Comparison of ENCODE assay signal across 8 mouse cellular contexts in genomic region chr12:86810725-86811444, GRCm38 (mm10).
DNase-seq lines count a peak whose midpoint lies in the region; ATAC-seq and TF ChIP-seq lines count a peak whose summit lies in the region.

No protein-coding gene starts in this region.

- no peaks in the 10 kb centered on the region for H3K9me3 ChIP-seq in hindbrain, embryonic 12.5 days (replicated peaks)

- no peak for TF ChIP-seq POLR2A in cortical plate, adult 2 months (IDR thresholded peaks at IDR 0.05; ENCODE audit: extremely low read depth, insufficient read depth, low read length)

- no peaks in the 10 kb centered on the region for H3K27me3 ChIP-seq in hindbrain, embryonic 12.5 days

- H3K4me3 ChIP-seq in cortical plate, adult 2 months (ENCODE audit: insufficient read depth, low read length): no peak overlapping the region
- no peak overlapping the region for H3K4me3 ChIP-seq in hindbrain, embryonic 12.5 days

- 55% methylated on average over 11 of the region's 11 CpGs for WGBS in hindbrain, embryonic 12.5 days

- TF ChIP-seq CTCF in cortical plate, adult 2 months (IDR thresholded peaks at IDR 0.05; ENCODE audit: extremely low read depth, insufficient read depth, low read length): no peak

- H3K27ac ChIP-seq in cortical plate, adult 2 months (ENCODE audit: insufficient read depth, low read length): peak overlapping the region; percentile 49
- peak overlapping the region; percentile 64 for H3K27ac ChIP-seq in hindbrain, embryonic 12.5 days

- H3K4me1 ChIP-seq in cortical plate, adult 2 months (ENCODE audit: control insufficient read depth, insufficient read depth, low read length): peaks cover 27% of the 10 kb centered on the region
- H3K4me1 ChIP-seq in hindbrain, embryonic 12.5 days: peaks cover 66% of the 10 kb centered on the region

- no peak for ATAC-seq in hindbrain, embryonic 12.5 days (ENCODE audit: low FRiP score)

- H3K4me2 ChIP-seq in hindbrain, embryonic 12.5 days (replicated peaks): no peak overlapping the region

- H3K36me3 ChIP-seq in hindbrain, embryonic 12.5 days: no peaks in the 10 kb centered on the region

- no peak overlapping the region for H3K9ac ChIP-seq in hindbrain, embryonic 12.5 days

- DNase-seq in adrenal gland, adult 2 months: peak; percentile 84
- no peak for DNase-seq in adrenal gland, adult 18-20 months (ENCODE audit: low spot score in 2 of 2)
- DNase-seq in 416B (ENCODE audit: low read depth) (peak; percentile 69), MN1 (ENCODE audit: low spot score) (no peak)
- peak; percentile 75 for DNase-seq in lung, postnatal 10 days
- DNase-seq in spleen, postnatal 36 days (ENCODE audit: low spot score in 2 of 2): peak; percentile 83 to 84

Comparison
In these comparisons a context has a peak if more than half of its experiments do, and no peak if none do; other contexts are left out.
1. DNase-seq: peak in adrenal gland, adult 2 months (single experiment), 416B (single experiment), lung, postnatal 10 days (single experiment) and spleen, postnatal 36 days (2 of 2); none in adrenal gland, adult 18-20 months (0 of 2) and MN1 (single experiment).